Mouse (Mus musculus) kidney, adult 2 months (tissue): Measurements from ENCODE around the gene Slc41a2. TPM values are rescaled to one million over a fixed set of nuclear protein-coding genes. Genes with fewer than 3 reads are reported as not detected.

ENCODE experiments used
- DNase-seq: peaks from one replicate; pipeline ENCODE4 v3.0.0; 2021
- H3K27ac ChIP-seq: fragments of 200-500 bp; 2 replicates; pipeline ENCODE4 v1.5.1; 2012; ENCODE audit warnings: low read depth, low read length, control low read depth, inconsistent platforms; ENCODE audit not compliant: insufficient read depth
- H3K27me3 ChIP-seq: fragments of 200-500 bp; replicated peaks from 2 replicates; pipeline ENCODE4 v1.6.1; 2012; ENCODE audit warnings: mild to moderate bottlenecking, moderate library complexity, low read length, inconsistent platforms; ENCODE audit not compliant: control insufficient read depth, insufficient read depth
- H3K36me3 ChIP-seq: fragments of 200-500 bp; 2 replicates; pipeline ENCODE4 v1.6.1; 2012; ENCODE audit warnings: mild to moderate bottlenecking, moderate library complexity, low read length, inconsistent platforms; ENCODE audit not compliant: control insufficient read depth, insufficient read depth
- H3K4me1 ChIP-seq: fragments of 200-500 bp; 2 replicates; pipeline ENCODE4 v1.6.1; 2011; ENCODE audit warnings: low read length; ENCODE audit not compliant: control insufficient read depth, insufficient read depth
- H3K4me3 ChIP-seq: fragments of 200-500 bp; 2 replicates; pipeline ENCODE4 v1.5.1; 2011; ENCODE audit warnings: mild to moderate bottlenecking, low read depth, low read length, control low read depth; ENCODE audit not compliant: insufficient read depth
- CTCF ChIP-seq: fragments of 200-500 bp; conservative IDR thresholded peaks from 2 replicates; pipeline ENCODE4 v1.5.1; 2011; ENCODE audit warnings: low read depth, mild to moderate bottlenecking, control low read depth, low read length, moderate library complexity, mixed read lengths; ENCODE audit not compliant: insufficient read depth, insufficient read length
- POLR2A ChIP-seq: fragments of 200-500 bp; IDR thresholded peaks from one replicate; pipeline ENCODE4 v1.6.1; 2011; ENCODE audit warnings: low read depth, low read length, control low read depth
- WGBS: fragments of 180-500 bp; shearing (Covaris S2); methylation state at CpG from one replicate; pipeline ENCODE4 v1.1.7; 2018; 5-methylcytosine and 5-hydroxymethylcytosine counted together
- polyA plus RNA-seq: library from polyadenylated mRNA; depleted of rRNA; stranded (reverse); fragments of >200 nt; gene quantifications from 2 replicates; pipeline ENCODE4 v1.2.3, GENCODE M21; 2012; rRNA removed

Slc41a2 gene
- polyA plus RNA-seq = 6.4 and 7.1 TPM in 2 replicates

- TF ChIP-seq CTCF (no peak), POLR2A (no peak)
- H3K36me3 ChIP-seq = no peaks in the 10 kb centered on the region
- H3K27ac ChIP-seq = peak within 1 kb of the TSS; percentile 49
- peak within 1 kb of the TSS; percentile 66 for H3K4me3 ChIP-seq
- peak; percentile 80 for DNase-seq
- H3K4me1 ChIP-seq = no peaks in the 10 kb centered on the region; the same call in 1 of the 2 replicates
- H3K27me3 ChIP-seq = no peaks in the 10 kb centered on the region
- WGBS = under 1% methylated on average over 102 of the region's 102 CpGs
These were observed at the start of gene Slc41a2 for GRCm38 (mm10) chr10:83337159-83337951. Gene Slc41a2 (minus strand): TSS chr10:83337882.

GRCm38 (mm10) chr10:83385330-83385910, 47.7 kb upstream of the Slc41a2 start:
- no peaks in the 10 kb centered on the region for H3K27me3 ChIP-seq
- WGBS = 96% methylated on average over 7 of the region's 7 CpGs
- TF ChIP-seq CTCF = no peak
- no peak overlapping the region for H3K27ac ChIP-seq
- no peaks in the 10 kb centered on the region for H3K36me3 ChIP-seq
- DNase-seq = no peak
- no peak overlapping the region for H3K4me3 ChIP-seq
- peaks cover 5% of the 10 kb centered on the region; the same call in 1 of the 2 replicates for H3K4me1 ChIP-seq

DNA sequence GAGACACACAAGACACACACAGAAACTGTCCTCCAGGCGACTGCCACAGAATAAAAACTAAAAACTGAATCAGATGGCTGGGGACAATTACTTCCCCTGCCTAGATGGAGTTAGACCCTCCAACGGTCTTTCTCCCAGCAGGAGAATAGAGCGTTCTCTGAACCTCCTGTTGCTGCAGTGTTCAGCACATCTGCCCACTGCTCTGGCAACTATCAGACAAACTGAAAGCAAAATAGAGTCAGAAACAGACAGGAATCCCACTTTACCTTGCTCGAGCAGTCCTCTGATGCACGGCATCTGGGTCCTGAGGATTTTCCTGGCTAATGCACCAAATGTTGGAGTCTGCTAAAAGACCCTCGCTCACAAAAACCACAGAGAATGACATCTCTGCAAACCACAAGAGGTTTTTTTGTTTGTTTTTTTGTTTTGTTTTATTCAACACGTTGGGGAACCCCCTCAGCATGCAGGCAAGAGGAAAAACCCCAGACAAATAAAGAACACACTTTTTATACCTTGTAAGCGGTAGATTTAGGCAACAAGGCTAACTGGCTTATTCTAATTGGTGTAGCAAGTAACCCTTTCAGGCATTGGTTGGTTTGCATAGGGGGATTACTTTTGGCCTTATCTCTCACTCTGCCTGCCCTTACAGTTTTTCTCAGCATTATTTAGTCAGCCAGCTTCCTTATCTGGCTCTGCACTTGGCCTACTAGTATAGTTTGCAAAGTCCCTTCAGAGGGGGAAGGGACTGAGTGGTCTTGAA, 47.0 kb upstream of the Slc41a2 start:
- no peak for DNase-seq
- Histone ChIP-seq H3K27ac (no peak overlapping the region), H3K4me3 (no peak overlapping the region), H3K4me1 (peaks cover 5% of the 10 kb centered on the region; the same call in 1 of the 2 replicates), H3K27me3 (no peaks in the 10 kb centered on the region), H3K36me3 (no peaks in the 10 kb centered on the region)
- TF ChIP-seq POLR2A (no peak), CTCF (no peak)
- WGBS = 94% methylated on average over 8 of the region's 8 CpGs

- WGBS = 85% methylated on average over 13 of the region's 13 CpGs
- TF ChIP-seq POLR2A = no peak
- TF ChIP-seq CTCF = no peak
- Histone ChIP-seq H3K36me3 (no peaks in the 10 kb centered on the region), H3K27ac (no peak overlapping the region), H3K27me3 (no peaks in the 10 kb centered on the region), H3K4me3 (no peak overlapping the region), H3K4me1 (peaks cover 5% of the 10 kb centered on the region; the same call in 1 of the 2 replicates)
- no peak for DNase-seq
These were observed 46.2 kb upstream of the Slc41a2 start for GRCm38 (mm10) chr10:83383863-83384262.

DNA sequence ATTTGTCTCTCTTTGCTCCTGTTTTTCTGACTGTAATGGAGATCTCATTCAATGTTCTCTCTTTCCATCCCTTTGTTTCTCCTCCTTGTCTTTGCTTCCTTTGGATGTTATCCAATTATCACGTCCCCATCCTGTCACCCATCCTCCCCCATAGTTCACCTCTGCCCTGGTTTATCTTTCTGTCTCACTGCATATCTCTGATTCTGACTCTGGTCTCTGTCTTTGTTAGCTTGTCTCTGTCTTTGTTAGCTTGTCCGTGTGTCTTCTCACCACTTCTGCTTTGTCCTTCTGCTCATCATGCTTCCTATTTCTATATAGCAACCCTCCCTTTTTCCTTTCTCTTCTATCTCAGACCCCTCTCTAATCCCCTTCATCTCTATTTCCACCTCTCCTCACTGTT, 45.3 kb upstream of the Slc41a2 start:
- no peak for DNase-seq
- 62% methylated on average over 2 of the region's 2 CpGs for WGBS
- H3K27me3 ChIP-seq = no peaks in the 10 kb centered on the region
- no peak overlapping the region for H3K27ac ChIP-seq
- TF ChIP-seq POLR2A (no peak), CTCF (no peak)
- H3K4me3 ChIP-seq = no peak overlapping the region
- H3K36me3 ChIP-seq = no peaks in the 10 kb centered on the region
- H3K4me1 ChIP-seq = peaks cover 5% of the 10 kb centered on the region; the same call in 1 of the 2 replicates

- H3K4me3 ChIP-seq = no peak overlapping the region
- TF ChIP-seq POLR2A = no peak
- no peak for TF ChIP-seq CTCF
- WGBS = 41% methylated on average over 4 of the region's 4 CpGs
- DNase-seq = no peak
- no peaks in the 10 kb centered on the region for H3K27me3 ChIP-seq
- H3K27ac ChIP-seq = peak overlapping the region; percentile 9; the same call in 1 of the 2 replicates
- H3K36me3 ChIP-seq = no peaks in the 10 kb centered on the region
- H3K4me1 ChIP-seq = peaks cover 5% of the 10 kb centered on the region; the same call in 1 of the 2 replicates
These were observed 44.8 kb upstream of the Slc41a2 start for GRCm38 (mm10) chr10:83382528-83382927.

DNA sequence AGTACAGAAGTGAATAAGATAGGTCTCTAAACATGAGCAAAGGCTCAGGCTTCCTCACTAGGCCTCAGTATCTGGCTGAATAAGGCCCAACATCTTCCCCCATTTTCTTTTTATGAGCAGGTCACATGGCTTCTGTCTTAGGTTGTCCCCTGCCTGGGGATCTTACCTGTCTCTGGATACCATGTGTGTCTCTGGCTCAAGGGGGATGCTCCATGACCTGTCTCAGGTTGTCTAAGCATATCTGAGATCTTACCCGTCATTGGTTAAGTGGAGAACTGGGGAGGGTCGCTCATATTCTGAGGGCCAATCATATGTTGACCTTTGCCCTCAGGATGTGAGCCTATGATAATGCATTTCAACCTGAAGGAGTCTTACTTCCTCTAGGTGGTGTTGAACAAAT, 42.8 kb upstream of the Slc41a2 start:
- Histone ChIP-seq H3K36me3 (no peaks in the 10 kb centered on the region), H3K4me1 (peaks cover 5% of the 10 kb centered on the region; the same call in 1 of the 2 replicates), H3K27me3 (no peaks in the 10 kb centered on the region), H3K27ac (no peak overlapping the region), H3K4me3 (no peak overlapping the region)
- WGBS = 88% methylated on average over 2 of the region's 2 CpGs
- no peak for DNase-seq
- TF ChIP-seq POLR2A (no peak), CTCF (no peak)
